Mouse (Mus musculus): Measurements from ENCODE around the gene Mybbp1a.

DNA sequence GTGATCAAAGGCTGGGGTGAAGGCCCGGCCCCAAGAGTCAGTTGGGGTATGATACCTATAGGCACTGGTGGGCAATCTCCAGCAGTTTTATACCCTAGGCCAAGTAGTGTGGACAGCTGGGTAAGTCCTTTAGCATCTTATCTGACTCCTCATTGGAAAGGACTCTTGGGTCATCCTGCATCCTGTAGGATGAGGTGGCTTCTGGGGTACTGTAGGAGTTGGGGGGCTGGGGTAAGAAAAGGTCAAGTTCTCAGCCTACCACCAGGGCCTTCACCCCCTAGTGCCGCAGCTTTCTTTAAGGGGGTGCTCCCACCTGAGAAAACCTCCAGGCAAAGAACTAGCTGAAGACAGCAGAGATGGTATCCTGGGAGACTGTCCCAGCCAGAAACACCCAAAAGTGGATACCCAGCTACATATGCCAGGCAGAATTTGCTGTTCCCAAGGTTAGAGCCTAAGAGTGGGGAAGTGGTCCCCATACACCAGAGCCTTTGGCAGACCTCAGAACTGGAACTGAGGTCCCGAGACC, 11.0 kb downstream of the Mybbp1a start:
- TF ChIP-seq RAD21 (IDR thresholded peaks at IDR 0.05; ENCODE audit: low read depth, low read length) (no peak), USF1 (IDR thresholded peaks at IDR 0.05; ENCODE audit: low read depth, low read length) (no peak), ELF1 (IDR thresholded peaks at IDR 0.05; ENCODE audit: low read depth, low read length) (no peak), POLR2A (IDR thresholded peaks at IDR 0.05; ENCODE audit: low read depth, low read length) (no peak; the same call in 1 of the 2 replicates), CHD1 (IDR thresholded peaks at IDR 0.05; ENCODE audit: low read depth, low read length) (no peak), HCFC1 (IDR thresholded peaks at IDR 0.05; ENCODE audit: low read depth, low read length) (no peak), CTCF (conservative IDR thresholded peaks at IDR 0.05 in 1 of 2, IDR thresholded peaks at IDR 0.05 in 1 of 2; ENCODE audit: low read depth in 2 of 2, low read length in 2 of 2) (no peak), TCF12 (IDR thresholded peaks at IDR 0.05; ENCODE audit: low read depth, low read length) (no peak), MEF2A (IDR thresholded peaks at IDR 0.05; ENCODE audit: borderline replicate concordance, low read depth, low read length) (no peak), MAX (IDR thresholded peaks at IDR 0.05; ENCODE audit: low read length) (no peak), JUND (conservative IDR thresholded peaks at IDR 0.05; ENCODE audit: low read depth, low read length) (no peak), EP300 (IDR thresholded peaks at IDR 0.05; ENCODE audit: low read length) (no peak), MYC (IDR thresholded peaks at IDR 0.05; ENCODE audit: low read depth, low read length) (no peak)

Data from CH12.LX (cell line).